Mouse (Mus musculus) lung, postnatal 0 days (tissue): ENCODE data around the gene Uqcc2.

Experiments used
- CTCF ChIP-seq: IDR thresholded peaks from 2 replicates; pipeline ENCODE4 v1.5.1; 2016; ENCODE audit warnings: antibody characterized with exemption, mild to moderate bottlenecking
- EP300 ChIP-seq: IDR thresholded peaks from 2 replicates; pipeline ENCODE4 v1.6.1; 2016; ENCODE audit warnings: antibody characterized with exemption, mild to moderate bottlenecking, control low read depth

GRCm38 (mm10) chr17:27085676-27086075 lies 48.0 kb downstream of the Uqcc2 start:
- TF ChIP-seq EP300 (no peak), CTCF (peak; percentile 91)
